Mouse (Mus musculus) embryonic facial prominence, embryonic 15.5 days (tissue): ENCODE data around the gene Nbea. TPM values are rescaled to one million over a fixed set of nuclear protein-coding genes. Genes with fewer than 3 reads are reported as not detected.
A peak's percentile ranks its signal among the peaks of the same experiment; 100 is the strongest.

Experiments
- ATAC-seq: fragments of 200-750 bp; cut with Nextera tagmentation; 2 replicates; pipeline ENCODE4 v1.8.0; 2017; ENCODE audit warnings: low read depth, moderate TSS enrichment; ENCODE audit not compliant: insufficient number of reproducible peaks, low FRiP score, low TSS enrichment
- H3K27ac ChIP-seq: fragments of 300-500 bp; sonication (generic); replicated peaks from 2 replicates; pipeline ENCODE4 v1.5.1; 2015; ENCODE audit warnings: mild to moderate bottlenecking, inconsistent platforms
- H3K27me3 ChIP-seq: fragments of 300-500 bp; sonication (generic); 2 replicates; pipeline ENCODE4 v1.6.1; 2015; ENCODE audit warnings: inconsistent platforms
- H3K36me3 ChIP-seq: fragments of 300-500 bp; sonication (generic); 2 replicates; pipeline ENCODE4 v1.6.1; 2015; ENCODE audit warnings: mild to moderate bottlenecking, inconsistent platforms
- H3K4me1 ChIP-seq: fragments of 300-500 bp; sonication (generic); 2 replicates; pipeline ENCODE4 v1.6.1; 2015; ENCODE audit warnings: inconsistent platforms
- H3K4me2 ChIP-seq: fragments of 300-500 bp; sonication (generic); replicated peaks from 2 replicates; pipeline ENCODE4 v1.6.1; 2015; ENCODE audit warnings: mild to moderate bottlenecking, inconsistent platforms
- H3K4me3 ChIP-seq: fragments of 300-500 bp; sonication (generic); replicated peaks from 2 replicates; pipeline ENCODE4 v1.5.1; 2015; ENCODE audit warnings: mild to moderate bottlenecking, inconsistent platforms
- H3K9ac ChIP-seq: fragments of 300-500 bp; sonication (generic); 2 replicates; pipeline ENCODE4 v1.6.1; 2015; ENCODE audit warnings: inconsistent platforms
- H3K9me3 ChIP-seq: fragments of 300-500 bp; sonication (generic); replicated peaks from 2 replicates; pipeline ENCODE4 v1.6.1; 2016; ENCODE audit warnings: inconsistent platforms
- WGBS: fragments of 180-500 bp; shearing (Covaris S2); methylation state at CpG from one replicate; pipeline ENCODE4 v1.1.7; 2015; 5-methylcytosine and 5-hydroxymethylcytosine counted together
- polyA plus RNA-seq: library from polyadenylated mRNA; unstranded; fragments of >200 nt; fragmentation: Nextera tagmentation; extraction: Ambion mirVana; gene quantifications from 2 replicates; pipeline ENCODE4 v1.2.1, GENCODE M21; 2015

Gene Nbea
- polyA plus RNA-seq, 1 experiment from 2014 or later = 13.3 TPM

GRCm38 (mm10) chr3:55742218-55742617, 441.3 kb downstream of the Nbea start:
- no peak for ATAC-seq
- Histone ChIP-seq H3K4me2 (no peak overlapping the region), H3K27me3 (no peaks in the 10 kb centered on the region), H3K9me3 (no peaks in the 10 kb centered on the region), H3K27ac (no peak overlapping the region), H3K4me3 (no peak overlapping the region), H3K9ac (no peak overlapping the region), H3K4me1 (no peaks in the 10 kb centered on the region), H3K36me3 (no peaks in the 10 kb centered on the region)
- 85% methylated on average over 5 of the region's 5 CpGs for WGBS

GRCm38 (mm10) chr3:55741428-55741827, 442.1 kb downstream of the Nbea start:
- Histone ChIP-seq H3K36me3 (no peaks in the 10 kb centered on the region), H3K27me3 (no peaks in the 10 kb centered on the region), H3K9me3 (no peaks in the 10 kb centered on the region), H3K27ac (no peak overlapping the region), H3K4me1 (no peaks in the 10 kb centered on the region), H3K4me3 (no peak overlapping the region), H3K4me2 (no peak overlapping the region), H3K9ac (no peak overlapping the region)
- peak; percentile 70 for ATAC-seq
- 60% methylated on average over 6 of the region's 6 CpGs for WGBS

GRCm38 (mm10) chr3:55733665-55734064, 449.8 kb downstream of the Nbea start:
- 60% methylated on average over 6 of the region's 6 CpGs for WGBS
- Histone ChIP-seq H3K4me1 (no peaks in the 10 kb centered on the region), H3K36me3 (no peaks in the 10 kb centered on the region), H3K9me3 (no peaks in the 10 kb centered on the region), H3K27me3 (no peaks in the 10 kb centered on the region), H3K27ac (no peak overlapping the region), H3K9ac (no peak overlapping the region), H3K4me2 (no peak overlapping the region), H3K4me3 (no peak overlapping the region)
- no peak for ATAC-seq

GRCm38 (mm10) chr3:55730549-55730948, 453.0 kb downstream of the Nbea start:
- Histone ChIP-seq H3K4me2 (no peak overlapping the region), H3K27ac (no peak overlapping the region), H3K4me1 (no peaks in the 10 kb centered on the region), H3K4me3 (no peak overlapping the region), H3K9me3 (no peaks in the 10 kb centered on the region), H3K9ac (no peak overlapping the region), H3K27me3 (no peaks in the 10 kb centered on the region), H3K36me3 (no peaks in the 10 kb centered on the region)
- 71% methylated on average over 5 of the region's 5 CpGs for WGBS
- no peak for ATAC-seq

- no peak overlapping the region for H3K4me3 ChIP-seq
- no peak overlapping the region for H3K4me2 ChIP-seq
- no peak overlapping the region for H3K9ac ChIP-seq
- WGBS = 61% methylated on average over 8 of the region's 8 CpGs
- no peaks in the 10 kb centered on the region for H3K9me3 ChIP-seq
- no peak for ATAC-seq
- no peaks in the 10 kb centered on the region for H3K36me3 ChIP-seq
- no peaks in the 10 kb centered on the region for H3K4me1 ChIP-seq
- no peak overlapping the region for H3K27ac ChIP-seq
- no peaks in the 10 kb centered on the region for H3K27me3 ChIP-seq
These were observed 453.4 kb downstream of the Nbea start for GRCm38 (mm10) chr3:55730142-55730541.

GRCm38 (mm10) chr3:55714260-55714659, 469.2 kb downstream of the Nbea start:
- 81% methylated on average over 6 of the region's 6 CpGs for WGBS
- Histone ChIP-seq H3K4me1 (no peaks in the 10 kb centered on the region), H3K9ac (no peak overlapping the region)

GRCm38 (mm10) chr3:55713856-55714255, 469.6 kb downstream of the Nbea start:
- Histone ChIP-seq H3K4me2 (no peak overlapping the region), H3K36me3 (peaks cover 14% of the 10 kb centered on the region), H3K27me3 (no peaks in the 10 kb centered on the region), H3K4me1 (no peaks in the 10 kb centered on the region), H3K4me3 (no peak overlapping the region), H3K27ac (no peak overlapping the region), H3K9ac (no peak overlapping the region), H3K9me3 (no peaks in the 10 kb centered on the region)
- no peak for ATAC-seq
- 90% methylated on average over 3 of the region's 3 CpGs for WGBS

More at GRCm38 (mm10) chr3:55714260-55714659, 469.2 kb downstream of the Nbea start:
- no peak overlapping the region for H3K27ac ChIP-seq
- H3K36me3 ChIP-seq = peaks cover 13% of the 10 kb centered on the region
- H3K4me3 ChIP-seq = no peak overlapping the region
- no peaks in the 10 kb centered on the region for H3K27me3 ChIP-seq
- ATAC-seq = no peak
- H3K4me2 ChIP-seq = no peak overlapping the region
- H3K9me3 ChIP-seq = no peaks in the 10 kb centered on the region

- H3K36me3 ChIP-seq = peaks cover 15% of the 10 kb centered on the region
- no peak overlapping the region for H3K9ac ChIP-seq
- H3K27me3 ChIP-seq = no peaks in the 10 kb centered on the region
- no peak overlapping the region for H3K4me2 ChIP-seq
- H3K4me3 ChIP-seq = no peak overlapping the region
- no peaks in the 10 kb centered on the region for H3K4me1 ChIP-seq
- H3K9me3 ChIP-seq = no peaks in the 10 kb centered on the region
- no peak overlapping the region for H3K27ac ChIP-seq
- 84% methylated on average over 4 of the region's 4 CpGs for WGBS
- no peak for ATAC-seq
These were observed 473.2 kb downstream of the Nbea start for GRCm38 (mm10) chr3:55710300-55710699.

- no peak overlapping the region for H3K27ac ChIP-seq
- no peak overlapping the region for H3K9ac ChIP-seq
- no peaks in the 10 kb centered on the region for H3K9me3 ChIP-seq
- H3K4me1 ChIP-seq = no peaks in the 10 kb centered on the region
- WGBS = 89% methylated on average over 6 of the region's 6 CpGs
- H3K4me2 ChIP-seq = no peak overlapping the region
- no peaks in the 10 kb centered on the region for H3K27me3 ChIP-seq
- H3K4me3 ChIP-seq = no peak overlapping the region
- ATAC-seq = no peak
- no peaks in the 10 kb centered on the region for H3K36me3 ChIP-seq
These were observed 481.9 kb downstream of the Nbea start for GRCm38 (mm10) chr3:55701632-55702031.

GRCm38 (mm10) chr3:55697174-55697573, 486.3 kb downstream of the Nbea start:
- Histone ChIP-seq H3K4me1 (no peaks in the 10 kb centered on the region), H3K27me3 (no peaks in the 10 kb centered on the region), H3K4me3 (no peak overlapping the region), H3K9ac (no peak overlapping the region), H3K9me3 (no peaks in the 10 kb centered on the region), H3K4me2 (no peak overlapping the region), H3K27ac (no peak overlapping the region), H3K36me3 (no peaks in the 10 kb centered on the region)
- ATAC-seq = no peak
- 91% methylated on average over 2 of the region's 2 CpGs for WGBS

- Histone ChIP-seq H3K9me3 (no peaks in the 10 kb centered on the region), H3K9ac (no peak overlapping the region), H3K36me3 (no peaks in the 10 kb centered on the region; the same call in 1 of the 2 replicates), H3K4me2 (no peak overlapping the region), H3K27ac (no peak overlapping the region), H3K4me3 (no peak overlapping the region), H3K27me3 (no peaks in the 10 kb centered on the region), H3K4me1 (no peaks in the 10 kb centered on the region)
- WGBS = 50% methylated on average over 4 of the region's 4 CpGs
- no peak for ATAC-seq
These were observed 490.4 kb downstream of the Nbea start for GRCm38 (mm10) chr3:55693073-55693472.

GRCm38 (mm10) chr3:55688098-55688497, 495.4 kb downstream of the Nbea start:
- Histone ChIP-seq H3K4me1 (peaks cover 23% of the 10 kb centered on the region), H3K9me3 (no peaks in the 10 kb centered on the region), H3K4me3 (no peak overlapping the region), H3K36me3 (no peaks in the 10 kb centered on the region; the same call in 1 of the 2 replicates), H3K9ac (no peak overlapping the region), H3K27me3 (no peaks in the 10 kb centered on the region), H3K4me2 (no peak overlapping the region), H3K27ac (no peak overlapping the region)
- WGBS = 41% methylated on average over 1 of the region's 1 CpGs
- ATAC-seq = no peak
